Mouse (Mus musculus) erythroblast, embryonic 14.5 days (primary cell): ENCODE measurements at regions not wholly inside any gene's neighbourhood (a gene's known extent, or its start where the extent isn't known, plus 50 kb on each side); places are given as distances from the start of the nearest gene placed in this dataset.

Experiments
- H3K27me3 ChIP-seq: 2 replicates; pipeline ENCODE4 v1.6.1; 2012; ENCODE audit warnings: inconsistent platforms; ENCODE audit not compliant: control insufficient read depth
- H3K36me3 ChIP-seq: 2 replicates; pipeline ENCODE4 v1.6.1; 2012; ENCODE audit warnings: mild to moderate bottlenecking, inconsistent platforms; ENCODE audit not compliant: control insufficient read depth
- H3K4me1 ChIP-seq: 2 replicates; pipeline ENCODE4 v1.6.1; 2012; ENCODE audit warnings: inconsistent platforms; ENCODE audit not compliant: control insufficient read depth
- H3K4me3 ChIP-seq: replicated peaks from 2 replicates; pipeline ENCODE3; 2012; ENCODE audit warnings: moderate library complexity, mild to moderate bottlenecking, inconsistent platforms
- H3K9me3 ChIP-seq: 2 replicates; pipeline ENCODE4 v1.6.1; 2012; ENCODE audit warnings: low read length, inconsistent platforms, mixed read lengths; ENCODE audit not compliant: control insufficient read depth
- GATA1 ChIP-seq: IDR thresholded peaks from 2 replicates; pipeline ENCODE4 v1.6.1; 2012; ENCODE audit warnings: low read length, inconsistent platforms, mixed read lengths
- TAL1 ChIP-seq: IDR thresholded peaks from 3 replicates; pipeline ENCODE4 v1.6.1; 2012; ENCODE audit warnings: low read length, inconsistent platforms, mixed read lengths

DNA sequence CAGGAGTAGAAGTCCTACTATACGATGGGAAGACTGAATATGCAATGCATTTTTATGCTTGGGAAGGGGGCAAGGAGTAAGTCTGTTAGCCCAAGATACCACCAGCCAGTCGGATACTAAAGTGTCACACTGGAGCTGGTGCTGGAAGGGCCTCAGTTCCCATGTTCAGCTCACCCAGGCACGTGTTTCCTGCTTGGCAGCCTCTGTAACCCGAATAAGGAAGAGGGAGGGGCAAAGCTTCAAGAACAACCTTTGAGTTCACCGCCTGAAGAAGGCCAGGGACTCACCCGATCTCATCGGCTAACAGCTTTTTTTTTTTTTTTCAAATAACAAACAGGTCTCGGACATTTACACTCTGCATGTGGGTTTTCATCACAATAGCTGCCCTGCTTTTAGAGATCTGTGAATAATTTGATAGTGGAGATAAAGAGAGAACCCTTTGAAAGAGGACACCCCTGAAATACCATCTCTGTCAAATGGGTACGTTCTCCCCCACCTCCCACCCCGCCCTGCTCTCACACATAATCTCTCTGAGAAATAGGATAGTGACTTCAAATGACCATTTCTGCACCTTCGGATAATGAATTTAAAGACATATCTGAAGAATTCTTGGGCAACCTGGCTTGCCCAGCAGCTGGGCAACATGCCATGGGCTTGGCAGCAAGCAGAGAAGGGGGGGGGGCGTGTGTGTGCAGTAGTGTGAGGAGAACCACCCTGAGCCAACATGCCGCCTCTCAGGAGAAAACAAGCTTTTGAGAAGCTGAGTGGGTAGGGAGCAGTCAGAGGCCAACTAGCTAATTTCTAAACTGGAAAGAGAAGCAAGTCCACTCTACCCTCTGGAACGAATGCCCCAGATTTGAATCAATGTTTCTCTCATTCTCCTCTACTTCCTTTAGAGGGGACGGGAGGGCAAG is 115.1 kb downstream of the Gm10260 start:
- no peaks in the 10 kb centered on the region for H3K4me1 ChIP-seq
- H3K27me3 ChIP-seq: no peaks in the 10 kb centered on the region
- TF ChIP-seq TAL1 (no peak), GATA1 (no peak)
- no peak overlapping the region for H3K4me3 ChIP-seq
- no peaks in the 10 kb centered on the region for H3K36me3 ChIP-seq
- H3K9me3 ChIP-seq: no peaks in the 10 kb centered on the region

DNA sequence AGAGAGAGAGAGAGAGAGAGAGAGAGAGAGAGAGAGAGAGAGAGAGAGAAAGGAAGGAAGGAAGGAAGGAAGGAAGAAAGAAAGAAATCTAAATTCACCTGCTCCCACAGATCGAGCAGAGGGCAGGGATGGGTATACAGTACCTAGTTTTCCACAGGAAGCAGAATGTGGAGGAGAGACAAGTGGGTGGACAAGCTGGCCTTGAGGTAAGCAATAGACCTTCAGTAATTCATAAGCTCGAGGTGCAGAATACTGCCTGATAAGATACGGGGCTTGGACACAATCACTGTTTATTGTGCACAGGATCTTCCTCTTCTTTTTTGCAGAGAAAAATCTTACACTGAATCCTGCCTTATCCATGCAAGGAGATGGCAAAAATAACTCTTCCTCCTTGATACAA is 120.2 kb downstream of the Gm10260 start:
- Histone ChIP-seq H3K9me3 (peaks cover 4% of the 10 kb centered on the region), H3K4me1 (no peaks in the 10 kb centered on the region), H3K27me3 (no peaks in the 10 kb centered on the region), H3K4me3 (no peak overlapping the region), H3K36me3 (no peaks in the 10 kb centered on the region)
- TF ChIP-seq GATA1 (no peak), TAL1 (no peak)

DNA sequence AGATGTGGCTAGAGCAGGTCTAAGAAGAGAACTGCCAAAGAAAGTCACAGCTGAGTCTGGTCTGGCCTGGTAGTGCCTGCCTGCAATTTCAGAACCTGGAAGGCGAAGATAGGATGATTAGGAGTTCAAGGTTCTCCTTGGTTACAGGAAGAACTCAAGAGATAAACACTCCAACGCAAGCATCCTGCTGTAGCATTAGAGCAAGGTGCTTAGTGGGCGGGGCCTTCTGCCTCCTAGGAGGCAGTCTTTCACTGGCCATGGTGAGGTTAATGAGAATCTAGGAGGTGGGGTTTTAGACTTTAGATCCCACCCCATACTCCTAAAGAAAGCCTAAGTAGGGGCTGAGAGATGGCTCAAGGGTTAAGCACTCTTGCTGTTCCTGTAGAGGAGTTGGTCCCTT is 120.8 kb downstream of the Gm10260 start:
- Histone ChIP-seq H3K9me3 (peaks cover 4% of the 10 kb centered on the region), H3K27me3 (no peaks in the 10 kb centered on the region), H3K4me3 (no peak overlapping the region), H3K4me1 (no peaks in the 10 kb centered on the region), H3K36me3 (no peaks in the 10 kb centered on the region)
- TF ChIP-seq TAL1 (no peak), GATA1 (no peak)

DNA sequence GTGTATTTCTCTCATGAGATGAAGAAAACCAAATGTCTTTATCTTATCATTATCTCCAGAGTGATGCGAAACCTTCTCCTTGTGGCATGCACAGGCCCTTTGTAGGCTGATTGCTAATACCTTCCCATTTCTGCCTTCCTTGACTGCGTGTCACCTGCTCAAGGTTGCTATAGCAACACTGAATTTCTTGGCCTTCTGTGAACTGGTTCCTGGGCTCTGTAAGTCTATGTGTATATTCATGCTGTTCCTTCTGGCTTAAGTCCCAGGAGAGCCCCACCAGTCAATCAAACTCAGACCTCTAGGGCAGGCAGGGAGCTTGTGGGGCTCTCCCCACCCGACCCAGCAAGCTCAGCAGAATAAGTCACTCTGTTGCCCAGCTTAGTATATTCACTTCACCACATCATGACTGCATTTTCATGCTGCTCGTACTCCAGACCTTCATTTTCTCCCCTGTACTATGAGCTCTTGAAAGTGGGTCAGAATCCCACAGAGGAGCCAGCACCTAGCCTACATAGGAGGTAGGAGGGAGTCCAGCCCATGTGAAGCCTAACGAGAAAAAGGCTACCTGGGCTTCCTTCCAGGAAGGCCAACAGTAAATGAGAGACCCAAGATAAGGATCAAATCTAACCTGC is 121.9 kb downstream of the Gm10260 start:
- Histone ChIP-seq H3K27me3 (no peaks in the 10 kb centered on the region), H3K4me1 (no peaks in the 10 kb centered on the region), H3K36me3 (no peaks in the 10 kb centered on the region), H3K4me3 (no peak overlapping the region), H3K9me3 (peaks cover 4% of the 10 kb centered on the region)
- TF ChIP-seq GATA1 (no peak), TAL1 (no peak)

DNA sequence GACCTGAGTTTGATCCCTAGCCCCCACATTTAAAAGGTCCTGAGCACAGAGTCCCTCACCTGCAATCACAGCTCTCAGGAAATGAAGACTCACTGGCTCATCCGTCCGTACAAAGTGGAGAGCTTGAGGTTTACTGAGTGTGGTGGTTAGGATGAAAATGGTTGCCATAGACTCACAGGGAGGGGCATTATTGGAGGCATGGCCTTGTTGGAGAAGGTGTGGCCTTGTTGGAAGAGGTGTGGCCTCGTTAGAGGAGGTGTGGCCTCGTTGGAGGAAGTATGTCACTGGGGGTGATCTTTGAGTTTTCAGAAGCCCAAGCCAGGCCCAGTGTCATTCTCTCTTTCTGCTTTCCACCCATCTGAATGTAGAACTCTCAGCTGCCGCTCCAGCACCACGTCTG is 122.9 kb downstream of the Gm10260 start:
- H3K27me3 ChIP-seq: no peaks in the 10 kb centered on the region
- no peaks in the 10 kb centered on the region for H3K36me3 ChIP-seq
- no peak overlapping the region for H3K4me3 ChIP-seq
- TF ChIP-seq TAL1: no peak
- no peak for TF ChIP-seq GATA1
- H3K9me3 ChIP-seq: peaks cover 4% of the 10 kb centered on the region
- H3K4me1 ChIP-seq: no peaks in the 10 kb centered on the region

DNA sequence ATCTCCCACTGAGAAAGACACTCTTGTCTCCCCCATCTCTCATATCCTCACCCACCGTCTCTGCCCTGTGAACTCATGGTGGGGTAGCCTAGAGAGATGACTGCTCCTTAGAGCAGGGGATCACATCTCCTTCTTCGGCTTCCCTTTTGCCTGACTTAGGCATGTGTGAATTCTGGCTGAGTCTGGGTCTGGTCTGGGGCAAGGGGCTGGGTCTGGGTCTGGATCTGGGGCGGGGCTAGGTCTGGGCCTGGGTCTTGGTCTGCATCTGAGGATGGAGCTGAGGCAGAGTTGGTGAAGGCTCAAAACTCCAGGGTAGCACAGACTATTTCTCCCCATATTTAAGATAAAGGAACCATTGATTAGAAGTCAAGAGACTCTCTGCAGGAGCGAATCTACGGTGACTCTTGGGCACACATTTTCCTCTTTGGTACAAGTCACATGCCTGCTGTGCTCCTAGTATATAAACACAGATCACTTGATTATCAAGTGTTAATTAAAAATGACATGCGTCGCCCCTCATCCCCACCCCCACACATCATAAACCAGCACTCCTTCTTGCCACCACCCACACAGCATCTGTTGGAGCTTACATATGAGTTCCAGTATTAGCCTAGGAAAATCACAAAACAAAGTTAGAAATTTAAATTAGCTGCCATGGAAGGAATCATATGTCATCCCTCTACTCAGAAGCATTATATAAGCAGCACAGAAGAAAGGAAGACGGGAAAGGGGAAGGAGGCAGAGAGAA is 126.2 kb downstream of the Gm10260 start:
- H3K36me3 ChIP-seq: no peaks in the 10 kb centered on the region
- H3K9me3 ChIP-seq: peaks cover 4% of the 10 kb centered on the region
- no peak for TF ChIP-seq TAL1
- no peaks in the 10 kb centered on the region for H3K27me3 ChIP-seq
- no peaks in the 10 kb centered on the region for H3K4me1 ChIP-seq
- no peak overlapping the region for H3K4me3 ChIP-seq

DNA sequence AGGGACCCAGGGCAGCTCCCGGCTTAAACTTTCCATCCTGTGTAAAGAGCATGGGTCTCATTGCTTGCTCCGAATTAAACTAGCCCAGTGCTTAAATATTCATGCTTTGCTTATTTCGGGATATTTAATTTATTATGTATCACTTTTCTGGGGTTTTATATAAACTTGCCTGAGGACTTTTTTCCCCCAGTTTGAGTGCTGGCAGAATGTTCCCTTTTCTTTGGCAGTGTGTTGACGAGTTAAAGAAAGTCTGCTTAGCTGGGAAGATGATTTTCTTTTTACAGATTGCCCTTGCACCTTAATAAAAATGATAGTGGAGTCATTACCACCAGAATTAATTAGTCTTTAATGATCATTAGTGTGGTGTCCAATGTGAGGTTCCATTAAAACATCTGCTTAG is 126.9 kb downstream of the Gm10260 start:
- Histone ChIP-seq H3K4me3 (no peak overlapping the region), H3K27me3 (no peaks in the 10 kb centered on the region), H3K9me3 (peaks cover 4% of the 10 kb centered on the region), H3K36me3 (no peaks in the 10 kb centered on the region), H3K4me1 (no peaks in the 10 kb centered on the region)
- TF ChIP-seq TAL1: no peak
- no peak for TF ChIP-seq GATA1

DNA sequence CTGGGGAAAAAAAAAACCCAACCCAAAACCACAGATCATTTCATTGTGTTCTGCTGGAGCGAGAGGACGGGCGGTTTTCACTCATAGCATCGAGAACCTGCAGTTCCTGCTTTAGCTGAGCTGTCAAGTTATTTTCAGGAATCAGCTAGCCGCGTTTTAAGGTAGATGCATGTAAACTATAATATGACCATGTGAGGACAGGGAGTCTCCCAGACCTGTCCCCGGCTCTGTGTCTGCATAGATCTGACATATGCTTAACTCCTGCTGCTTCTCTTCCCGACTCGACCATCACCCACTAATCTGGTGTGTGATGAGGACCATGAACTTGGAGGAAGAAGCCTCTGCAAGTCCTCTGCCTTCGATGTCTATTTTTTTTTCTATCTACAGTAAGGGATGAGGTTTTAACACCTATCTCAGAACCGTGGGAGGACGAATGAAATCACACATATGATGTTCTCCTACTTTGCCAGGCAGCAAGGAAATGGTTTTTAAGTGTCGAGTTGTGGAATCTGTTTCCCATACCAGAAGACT is 128.5 kb downstream of the Gm10260 start:
- H3K4me3 ChIP-seq: no peak overlapping the region
- no peaks in the 10 kb centered on the region for H3K9me3 ChIP-seq
- no peaks in the 10 kb centered on the region for H3K4me1 ChIP-seq
- no peaks in the 10 kb centered on the region for H3K27me3 ChIP-seq
- TF ChIP-seq TAL1 (no peak), GATA1 (no peak)
- no peaks in the 10 kb centered on the region for H3K36me3 ChIP-seq

DNA sequence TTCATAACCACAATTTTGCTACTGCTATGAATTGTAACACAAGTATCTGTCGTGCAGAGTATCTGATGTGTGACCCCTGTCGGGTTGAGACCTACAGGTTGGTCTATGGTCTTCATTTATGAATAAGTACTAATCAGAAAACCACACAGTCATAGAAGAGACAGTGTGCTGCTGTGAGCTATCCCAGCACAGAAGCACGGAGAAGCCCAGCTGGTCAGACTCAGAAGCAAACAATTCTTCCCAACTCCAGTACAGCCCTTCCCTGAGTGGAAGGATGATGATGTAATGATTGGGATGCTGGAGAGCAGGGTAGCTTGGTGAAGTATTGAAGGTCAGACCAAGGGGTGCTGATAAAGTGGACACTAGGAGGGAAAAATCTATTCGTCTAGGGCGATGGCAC is 129.5 kb downstream of the Gm10260 start:
- Histone ChIP-seq H3K4me1 (no peaks in the 10 kb centered on the region), H3K27me3 (no peaks in the 10 kb centered on the region), H3K36me3 (no peaks in the 10 kb centered on the region), H3K4me3 (no peak overlapping the region), H3K9me3 (no peaks in the 10 kb centered on the region)
- TF ChIP-seq TAL1 (no peak), GATA1 (no peak)
